Mouse (Mus musculus) lung, adult 2 months (tissue): ENCODE data around the gene Sec24b. TPM values are rescaled to one million over a fixed set of nuclear protein-coding genes. Genes with fewer than 3 reads are reported as not detected.

Source experiments
- DNase-seq: peaks from one replicate; pipeline ENCODE4 v3.0.0; 2022
- H3K4me1 ChIP-seq: fragments of 200-500 bp; 2 replicates; pipeline ENCODE4 v1.6.1; 2011; ENCODE audit warnings: low read length; ENCODE audit not compliant: control insufficient read depth, insufficient read depth
- H3K4me3 ChIP-seq: fragments of 200-500 bp; replicated peaks from 2 replicates; pipeline ENCODE3; 2011; ENCODE audit warnings: low read depth, mild to moderate bottlenecking, control low read depth, low read length; ENCODE audit errors: extremely low read depth
- CTCF ChIP-seq: fragments of 200-500 bp; IDR thresholded peaks from 2 replicates; pipeline ENCODE4 v1.5.1; 2011; ENCODE audit warnings: mild to moderate bottlenecking, low read length, control low read depth; ENCODE audit not compliant: insufficient read depth
- POLR2A ChIP-seq: fragments of 200-500 bp; IDR thresholded peaks from 2 replicates; pipeline ENCODE4 v1.6.1; 2011; ENCODE audit warnings: low read depth, mild to moderate bottlenecking, control low read depth, low read length, borderline replicate concordance; ENCODE audit errors: extremely low read depth
- WGBS: fragments of 180-500 bp; shearing (Covaris S2); methylation state at CpG from one replicate; pipeline ENCODE4 v1.1.7; 2018; 5-methylcytosine and 5-hydroxymethylcytosine counted together
- polyA plus RNA-seq: library from polyadenylated mRNA; depleted of rRNA; stranded (reverse); fragments of >200 nt; gene quantifications from 2 replicates; pipeline ENCODE4 v1.2.3, GENCODE M21; 2012

Sec24b gene
- polyA plus RNA-seq, 1 experiment: 72.6 TPM

- peaks cover 37% of the 10 kb centered on the region for H3K4me1 ChIP-seq
- WGBS: 54% methylated on average over 14 of the region's 14 CpGs
- H3K4me3 ChIP-seq: no peak overlapping the region
- TF ChIP-seq POLR2A: no peak
- TF ChIP-seq CTCF: no peak
- no peak for DNase-seq
These were observed 3.6 kb downstream of the Sec24b start for GRCm38 (mm10) chr3:130057569-130058345.

GRCm38 (mm10) chr3:130055416-130056385 lies 5.7 kb downstream of the Sec24b start:
- 70% methylated on average over 15 of the region's 15 CpGs for WGBS
- no peak for DNase-seq
- Histone ChIP-seq H3K4me3 (no peak overlapping the region), H3K4me1 (peaks cover 39% of the 10 kb centered on the region)
- TF ChIP-seq POLR2A (no peak), CTCF (no peak)

GRCm38 (mm10) chr3:130054587-130054986 lies 6.8 kb downstream of the Sec24b start:
- Histone ChIP-seq H3K4me3 (no peak overlapping the region), H3K4me1 (peaks cover 39% of the 10 kb centered on the region)
- WGBS: 45% methylated on average over 6 of the region's 6 CpGs
- no peak for TF ChIP-seq POLR2A
- TF ChIP-seq CTCF: no peak
- DNase-seq: no peak

- no peak for DNase-seq
- Histone ChIP-seq H3K4me1 (peaks cover 36% of the 10 kb centered on the region), H3K4me3 (no peak overlapping the region)
- 41% methylated on average over 10 of the region's 10 CpGs for WGBS
- TF ChIP-seq POLR2A (no peak), CTCF (no peak)
These were observed 7.8 kb downstream of the Sec24b start for GRCm38 (mm10) chr3:130053340-130054066.

- no peak for TF ChIP-seq CTCF
- no peak for TF ChIP-seq POLR2A
- Histone ChIP-seq H3K4me1 (peaks cover 29% of the 10 kb centered on the region), H3K4me3 (no peak overlapping the region)
- 51% methylated on average over 6 of the region's 6 CpGs for WGBS
- DNase-seq: no peak
These were observed 8.6 kb downstream of the Sec24b start for GRCm38 (mm10) chr3:130052541-130053298.

- TF ChIP-seq CTCF (no peak), POLR2A (no peak)
- 59% methylated on average over 8 of the region's 8 CpGs for WGBS
- DNase-seq: no peak
- Histone ChIP-seq H3K4me3 (no peak overlapping the region), H3K4me1 (peaks cover 26% of the 10 kb centered on the region)
These were observed 9.2 kb downstream of the Sec24b start for GRCm38 (mm10) chr3:130052116-130052515.

- WGBS: 96% methylated on average over 5 of the region's 5 CpGs
These were observed 20.6 kb downstream of the Sec24b start for GRCm38 (mm10) chr3:130040711-130041110.

GRCm38 (mm10) chr3:130040017-130040416 lies 21.3 kb downstream of the Sec24b start:
- no peak overlapping the region for H3K4me3 ChIP-seq
- no peaks in the 10 kb centered on the region for H3K4me1 ChIP-seq
- TF ChIP-seq POLR2A: no peak
- no peak for TF ChIP-seq CTCF
- WGBS: 76% methylated on average over 4 of the region's 4 CpGs
- no peak for DNase-seq

More at GRCm38 (mm10) chr3:130040711-130041110, 20.6 kb downstream of the Sec24b start:
- no peak for DNase-seq
- TF ChIP-seq CTCF (no peak), POLR2A (no peak)
- Histone ChIP-seq H3K4me3 (no peak overlapping the region), H3K4me1 (no peaks in the 10 kb centered on the region)
